Mouse (Mus musculus) cerebellum, postnatal 14 days (tissue): ENCODE measurements at regions not wholly inside any gene's neighbourhood (a gene's known extent, or its start where the extent isn't known, plus 50 kb on each side); places are given as distances from the start of the nearest gene placed in this dataset.
"Not testable (repeated sequence)": the region's sequence is repeated elsewhere in the genome, so short reads cannot be mapped to it uniquely, and the experiment has no call there.

ENCODE experiments used
- DNase-seq, 2 experiments: peaks; one replicate each; pipeline ENCODE4 v3.0.0; 2021; ENCODE audit warnings: mixed read lengths in 2 of 2

GRCm38 (mm10) chr6:64948839-64949238 is 93.5 kb upstream of the Smarcad1 start:
- DNase-seq: not testable (repeated sequence)

DNA sequence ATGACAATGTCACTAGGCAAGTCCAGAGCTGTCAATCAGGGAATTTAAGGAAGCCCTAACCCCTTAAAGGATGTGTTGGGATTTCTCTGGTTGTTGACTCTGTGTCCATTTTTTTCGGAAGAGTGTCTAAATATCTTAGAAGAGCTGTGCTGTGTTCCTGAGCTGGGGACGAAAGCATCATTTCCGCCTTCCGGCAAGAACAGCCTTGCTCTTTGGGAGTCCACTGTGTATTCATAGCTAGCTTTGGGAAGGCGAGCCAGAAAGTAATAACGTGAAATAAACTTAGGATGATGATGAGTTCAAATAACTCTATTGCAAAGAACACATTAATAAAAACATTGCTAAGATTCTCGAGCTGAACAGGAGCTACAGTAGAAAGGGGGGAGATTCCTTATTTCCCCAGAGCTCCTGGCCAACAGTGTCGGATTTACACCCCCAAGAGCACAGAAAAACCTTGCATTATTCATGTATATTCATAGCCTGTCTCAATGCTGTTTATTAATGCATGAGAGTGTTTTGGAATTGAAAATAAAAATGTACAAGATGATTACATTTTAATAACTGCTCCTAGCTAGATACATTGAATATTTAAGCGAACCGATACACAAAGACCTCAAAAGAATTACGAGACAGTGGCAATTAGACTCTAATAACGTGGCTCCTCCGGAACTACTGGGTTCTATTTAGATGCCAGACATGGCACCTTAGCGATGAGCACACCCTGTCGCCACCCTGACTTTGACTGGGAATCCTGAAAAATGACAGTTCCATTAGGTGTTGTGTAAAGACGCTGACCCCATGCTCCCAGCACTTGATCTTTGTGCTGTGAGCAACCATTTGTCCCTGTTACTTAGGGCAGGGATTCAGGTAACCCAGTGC is 80.5 kb upstream of the Smarcad1 start:
- peak in 1 of 2 experiments; percentile 4 for DNase-seq

DNA sequence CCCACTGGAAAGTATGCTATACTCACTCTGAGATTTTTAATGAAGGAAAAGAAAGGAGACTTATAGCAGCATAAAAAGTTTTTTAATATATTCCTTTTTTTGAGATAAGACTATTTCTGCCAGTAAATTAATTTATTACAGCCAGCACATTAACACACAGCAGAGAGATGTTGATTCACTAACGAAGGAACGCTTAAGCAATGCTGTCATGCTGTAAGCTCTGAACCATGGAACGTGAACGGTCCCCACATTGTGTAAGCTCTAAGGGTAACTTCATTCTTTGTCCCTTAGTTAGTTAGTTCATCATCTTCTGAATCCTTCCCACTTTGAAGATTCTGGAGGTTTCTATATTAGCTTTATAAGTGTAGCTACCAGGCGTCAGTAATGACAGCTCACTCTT is 79.8 kb upstream of the Smarcad1 start:
- DNase-seq: no peak

GRCm38 (mm10) chr6:64964664-64965063 is 77.7 kb upstream of the Smarcad1 start:
- DNase-seq: no peak

- DNase-seq: no peak
These were observed 77.2 kb upstream of the Smarcad1 start for GRCm38 (mm10) chr6:64965203-64965602.

DNA sequence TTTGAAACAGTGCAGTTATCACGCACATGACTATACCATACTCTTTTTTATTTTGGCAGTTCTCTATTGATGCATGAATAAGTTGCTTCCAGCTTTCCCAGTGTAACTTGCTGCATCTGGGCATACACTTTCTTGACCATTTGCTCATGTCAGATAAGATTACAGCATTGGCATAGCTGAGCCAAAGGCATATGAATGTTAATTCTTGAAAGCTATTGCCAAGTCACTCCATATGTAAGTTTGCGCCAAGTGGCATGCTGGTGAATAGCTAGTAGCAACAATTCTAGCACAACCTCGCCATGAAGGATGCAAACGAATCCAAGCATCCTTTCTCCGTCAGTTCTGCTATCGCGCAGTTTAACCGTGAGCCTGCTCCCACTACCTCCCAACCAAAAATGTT is 72.2 kb upstream of the Smarcad1 start:
- no peak for DNase-seq

- peak; percentile 20 to 52 for DNase-seq
These were observed 68.4 kb upstream of the Smarcad1 start for GRCm38 (mm10) chr6:64973968-64974367.

GRCm38 (mm10) chr6:64974453-64974852 is 67.9 kb upstream of the Smarcad1 start:
- not testable (repeated sequence) for DNase-seq

DNA sequence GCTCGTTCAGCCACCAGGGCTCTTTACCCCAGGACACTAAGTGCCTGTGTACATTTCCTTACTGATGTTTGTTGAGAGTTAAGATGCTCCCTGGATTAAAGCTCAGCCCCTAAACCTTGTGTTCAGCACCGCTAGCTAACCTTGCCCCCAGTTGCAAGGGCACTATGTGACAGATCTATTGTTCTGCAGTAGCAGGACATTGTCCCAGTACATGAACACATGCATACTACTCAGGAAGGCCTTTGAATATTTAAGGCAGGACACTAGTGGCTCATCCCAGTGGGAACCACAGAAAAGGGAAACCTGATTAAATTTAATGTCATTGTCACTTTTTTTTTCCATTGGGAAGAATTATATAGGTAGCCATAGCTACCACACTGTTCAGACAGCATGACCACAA is 60.3 kb upstream of the Smarcad1 start:
- DNase-seq: no peak
